Mouse (Mus musculus) brain, embryonic 14.5 days (tissue): Measurements from ENCODE around the gene Atf6.

ENCODE experiments used
- CTCF ChIP-seq: fragments of 200-500 bp; IDR thresholded peaks from 2 replicates; pipeline ENCODE4 v1.5.1; 2012; ENCODE audit warnings: inconsistent platforms, mild to moderate bottlenecking, moderate library complexity, borderline replicate concordance; ENCODE audit not compliant: insufficient read depth, insufficient read length; ENCODE audit errors: extremely low read depth
- POLR2A ChIP-seq: fragments of 200-500 bp; IDR thresholded peaks from 2 replicates; pipeline ENCODE4 v1.6.1; 2012; ENCODE audit warnings: mild to moderate bottlenecking, inconsistent platforms, borderline replicate concordance; ENCODE audit not compliant: poor library complexity, insufficient read depth, insufficient read length, severe bottlenecking; ENCODE audit errors: extremely low read depth

DNA sequence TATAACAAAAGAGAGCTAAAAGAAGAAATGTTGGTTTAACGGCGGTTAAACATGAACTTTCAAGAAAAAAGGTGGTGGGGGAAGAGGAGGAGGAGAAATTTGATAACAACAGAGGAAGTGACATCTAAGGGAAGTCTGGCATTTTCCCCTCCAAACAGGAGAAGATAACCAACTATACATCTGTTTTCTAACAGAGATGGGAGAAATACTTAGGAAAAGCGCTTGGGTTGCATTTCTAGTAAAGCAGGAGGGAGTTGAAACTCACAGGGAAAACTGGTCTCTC, 5.2 kb downstream of the Atf6 start:
- TF ChIP-seq CTCF (no peak), POLR2A (no peak)
